In genomic region chr6:122627469-122628108, GRCm38 (mm10) we compare ENCODE assay signal across 10 mouse cellular contexts. TPM values are rescaled to one million over a fixed set of nuclear protein-coding genes. Genes with fewer than 3 reads are reported as not detected.
A peak's percentile ranks its signal among the peaks of the same experiment; 100 is the strongest.
DNase-seq lines count a peak whose midpoint lies in the region; ATAC-seq and TF ChIP-seq lines count a peak whose summit lies in the region.
"Had no signal": no experiment of that assay in that cellular context is flagged by ENCODE, and none has a peak within 500 bp of the region (broad histone marks: within the 10 kb centered on the region; RNA-seq: fewer than 3 reads in every experiment).

No protein-coding gene starts in this region.

- 17% methylated on average over 20 of the region's 20 CpGs for WGBS in heart, embryonic 14.5 days
- 40% methylated on average over 20 of the region's 20 CpGs for WGBS in hindbrain, postnatal 0 days

- 0 out of 4 replicates have a peak, but pooled peaks cover 0 to 4% of the 10 kb centered on the region in 2 experiments for H3K4me1 ChIP-seq in heart, embryonic 14.5 days (ENCODE audit: control insufficient read depth in 2 of 2, insufficient read depth in 2 of 2, low read length in 2 of 2)
- H3K4me1 ChIP-seq in bone marrow macrophage, adult 2 months (ENCODE audit: control insufficient read depth, insufficient read depth, low read length) = peaks cover 10% of the 10 kb centered on the region
- no peaks in the 10 kb centered on the region for H3K4me1 ChIP-seq in hindbrain, postnatal 0 days (ENCODE audit: insufficient read depth, low read length)

- H3K27me3 ChIP-seq in heart, embryonic 14.5 days (ENCODE audit: control insufficient read depth, insufficient read depth, low read length) = no peaks in the 10 kb centered on the region
- H3K27me3 ChIP-seq in hindbrain, postnatal 0 days (ENCODE audit: insufficient read depth, low read length) = no peaks in the 10 kb centered on the region

- no peak for DNase-seq in heart, postnatal 4 days
- DNase-seq in hindbrain, postnatal 0 days (ENCODE audit: low spot score) = no peak
- no peak for DNase-seq in layer of hippocampus, postnatal 36 days
- no peak for DNase-seq in spleen, adult 12 weeks (ENCODE audit: low spot score)
- DNase-seq in left cerebral cortex, adult 9 months (ENCODE audit: low spot score in 2 of 2) = no peak
- DNase-seq: cerebellum, adult 9-10 months had no signal

- no peaks in the 10 kb centered on the region for H3K9me3 ChIP-seq in heart, embryonic 14.5 days (ENCODE audit: control insufficient read depth, low read length)
- no peaks in the 10 kb centered on the region for H3K9me3 ChIP-seq in hindbrain, postnatal 0 days (ENCODE audit: low read length)
- H3K9me3 ChIP-seq: G1E had no signal

- no peak overlapping the region for H3K27ac ChIP-seq in heart, embryonic 14.5 days (replicated peaks in 1 of 2; ENCODE audit: control insufficient read depth in 1 of 2, insufficient read depth in 1 of 2, low read depth in 2 of 2, low read length in 2 of 2)
- no peak overlapping the region for H3K27ac ChIP-seq in bone marrow macrophage, adult 2 months (ENCODE audit: insufficient read depth, low read depth, low read length)
- no peak overlapping the region for H3K27ac ChIP-seq in hindbrain, postnatal 0 days

- TF ChIP-seq CTCF in bone marrow macrophage, adult 2 months (IDR thresholded peaks at IDR 0.05; ENCODE audit: low read depth, low read length) = no peak
- TF ChIP-seq CTCF in hindbrain, postnatal 0 days (IDR thresholded peaks at IDR 0.05; ENCODE audit: low read depth) = no peak

- peak overlapping the region; percentile 58 for H3K4me2 ChIP-seq in heart, embryonic 14.5 days (ENCODE audit: low read length)
- peak overlapping the region; percentile 34 for H3K4me2 ChIP-seq in hindbrain, postnatal 0 days (ENCODE audit: low read depth, low read length)

- H3K4me3 ChIP-seq in heart, embryonic 14.5 days (ENCODE audit: control insufficient read depth in 1 of 2, insufficient read depth in 1 of 2, low read depth in 1 of 2, low read length in 2 of 2) = peak overlapping the region; percentile 2 to 27; a peak in 2 of 4 replicates
- H3K4me3 ChIP-seq in bone marrow macrophage, adult 2 months (ENCODE audit: insufficient read depth, low read length) = peak overlapping the region; percentile 26; the same call in 1 of the 2 replicates
- H3K4me3 ChIP-seq in hindbrain, postnatal 0 days (ENCODE audit: low read length) = peak overlapping the region; percentile 7

- no peaks in the 10 kb centered on the region for H3K36me3 ChIP-seq in heart, embryonic 14.5 days (ENCODE audit: control insufficient read depth, insufficient read depth, low read length)
- H3K36me3 ChIP-seq in hindbrain, postnatal 0 days (ENCODE audit: insufficient read depth, low read length) = no peaks in the 10 kb centered on the region
- H3K36me3 ChIP-seq: G1E had no signal

- no peak for ATAC-seq in heart, embryonic 14.5 days (ENCODE audit: insufficient number of reproducible peaks, insufficient read depth, low FRiP score, low read depth)
- ATAC-seq in hindbrain, postnatal 0 days = no peak
- peak; percentile 87 for ATAC-seq in megakaryocyte-erythroid progenitor cell, adult 5-6 weeks (replicated peaks; ENCODE audit: low FRiP score, low TSS enrichment, poor library complexity, severe bottlenecking)

- no peak overlapping the region for H3K9ac ChIP-seq in heart, embryonic 14.5 days (ENCODE audit: low read length)
- H3K9ac ChIP-seq in hindbrain, postnatal 0 days (replicated peaks; ENCODE audit: low read length) = no peak overlapping the region

- no peak for TF ChIP-seq POLR2A in bone marrow macrophage, adult 2 months (IDR thresholded peaks at IDR 0.05; ENCODE audit: borderline replicate concordance, low read depth, low read length)

RNA-seq across cellular contexts. Expression of gene Dppa3, which starts 1.4 kb away (rescaled TPM):
- 0.42 TPM in 1 of 2 replicates, not detected in the other for polyA plus RNA-seq in heart, embryonic 14.5 days (2014; fragmentation: Nextera tagmentation; extraction: Ambion mirVana)
- total RNA-seq in heart, postnatal 4 days (2021) = not detected
- polyA plus RNA-seq in bone marrow macrophage, adult 2 months (2012; ENCODE audit: insufficient read depth, insufficient read length, missing spikeins) = 14.6 and 20.2 TPM in 2 replicates
- total RNA-seq in hindbrain, postnatal 0 days (2014; rRNA removed) = not detected in 2 replicates
- polyA plus RNA-seq in hindbrain, postnatal 0 days (2015; fragmentation: Nextera tagmentation; extraction: Ambion mirVana) = not detected in 2 replicates
- total RNA-seq in megakaryocyte-erythroid progenitor cell, adult 5-6 weeks (2014; fragmentation: Nextera tagmentation) = not detected in 2 replicates
- total RNA-seq in megakaryocyte-erythroid progenitor cell, adult 5-6 weeks (2017) = not detected in 2 replicates
- not detected for total RNA-seq in layer of hippocampus, postnatal 36 days (2021)
- total RNA-seq: G1E had no signal
- polyA plus RNA-seq: G1E had no signal

RNA-seq across cellular contexts. Expression of gene Gdf3, which starts 17.7 kb away (rescaled TPM):
- 0.18 and 0.46 TPM in 2 replicates for polyA plus RNA-seq in heart, embryonic 14.5 days (2014; fragmentation: Nextera tagmentation; extraction: Ambion mirVana)
- total RNA-seq in heart, postnatal 4 days (2021) = not detected
- 30.2 and 32.0 TPM in 2 replicates for polyA plus RNA-seq in bone marrow macrophage, adult 2 months (2012; ENCODE audit: insufficient read depth, insufficient read length, missing spikeins)
- total RNA-seq in hindbrain, postnatal 0 days (2014; rRNA removed) = 1.1 and 1.6 TPM in 2 replicates
- polyA plus RNA-seq in hindbrain, postnatal 0 days (2015; fragmentation: Nextera tagmentation; extraction: Ambion mirVana) = 0.19 and 0.29 TPM in 2 replicates
- 14.1 and 24.4 TPM in 2 replicates for total RNA-seq in megakaryocyte-erythroid progenitor cell, adult 5-6 weeks (2014; fragmentation: Nextera tagmentation)
- 9.7 and 15.2 TPM in 2 replicates for total RNA-seq in megakaryocyte-erythroid progenitor cell, adult 5-6 weeks (2017)
- not detected for total RNA-seq in layer of hippocampus, postnatal 36 days (2021)

RNA-seq across cellular contexts. Expression of gene Apobec1, which starts 25.3 kb away (rescaled TPM):
- polyA plus RNA-seq in heart, embryonic 14.5 days (2014; fragmentation: Nextera tagmentation; extraction: Ambion mirVana) = 4.9 and 6.0 TPM in 2 replicates
- 1 to 10 TPM; 4.0 to 7.4 TPM for total RNA-seq in heart, postnatal 4 days (2021)
- polyA plus RNA-seq in bone marrow macrophage, adult 2 months (2012; ENCODE audit: insufficient read depth, insufficient read length, missing spikeins) = 664 and 728 TPM in 2 replicates
- 2.9 and 7.6 TPM in 2 replicates for total RNA-seq in hindbrain, postnatal 0 days (2014; rRNA removed)
- 1.6 and 2.1 TPM in 2 replicates for polyA plus RNA-seq in hindbrain, postnatal 0 days (2015; fragmentation: Nextera tagmentation; extraction: Ambion mirVana)
- total RNA-seq in megakaryocyte-erythroid progenitor cell, adult 5-6 weeks (2014; fragmentation: Nextera tagmentation) = 11.5 and 30.2 TPM in 2 replicates
- total RNA-seq in megakaryocyte-erythroid progenitor cell, adult 5-6 weeks (2017) = 3.1 and 6.2 TPM in 2 replicates
- total RNA-seq in layer of hippocampus, postnatal 36 days (2021) = 1 to 10 TPM; 1.5 to 2.0 TPM
